Mouse (Mus musculus) intestine, postnatal 0 days (tissue): ENCODE measurements at regions not wholly inside any gene's neighbourhood (a gene's known extent, or its start where the extent isn't known, plus 50 kb on each side); places are given as distances from the start of the nearest gene placed in this dataset.

Experiments used
- ATAC-seq: fragments of 200-750 bp; cut with Nextera tagmentation; 2 replicates; pipeline ENCODE4 v1.8.0; 2017; ENCODE audit warnings: mild to moderate bottlenecking, moderate TSS enrichment, moderate library complexity
- H3K27ac ChIP-seq: fragments of 300-500 bp; sonication (generic); 2 replicates; pipeline ENCODE4 v1.5.1; 2014; ENCODE audit warnings: mild to moderate bottlenecking, low read depth, low read length, moderate library complexity
- H3K27me3 ChIP-seq: fragments of 300-500 bp; sonication (generic); replicated peaks from 2 replicates; pipeline ENCODE4 v1.6.1; 2014; ENCODE audit warnings: low read length, mixed read lengths; ENCODE audit not compliant: control insufficient read depth, insufficient read depth
- H3K36me3 ChIP-seq: fragments of 300-500 bp; sonication (generic); 2 replicates; pipeline ENCODE4 v1.6.1; 2014; ENCODE audit warnings: mild to moderate bottlenecking, moderate library complexity; ENCODE audit not compliant: control insufficient read depth, insufficient read depth
- H3K4me1 ChIP-seq: fragments of 300-500 bp; sonication (generic); replicated peaks from 2 replicates; pipeline ENCODE4 v1.6.1; 2014; ENCODE audit warnings: antibody characterized with exemption, low read length, mixed read lengths; ENCODE audit not compliant: control insufficient read depth, insufficient read depth
- H3K4me2 ChIP-seq: fragments of 300-500 bp; sonication (generic); replicated peaks from 2 replicates; pipeline ENCODE4 v1.6.1; 2014; ENCODE audit warnings: low read depth, mild to moderate bottlenecking, moderate library complexity
- H3K4me3 ChIP-seq: fragments of 300-500 bp; sonication (generic); 2 replicates; pipeline ENCODE4 v1.5.1; 2014; ENCODE audit warnings: low read depth, low read length
- H3K9ac ChIP-seq: fragments of 300-500 bp; sonication (generic); 2 replicates; pipeline ENCODE4 v1.6.1; 2014; ENCODE audit warnings: mild to moderate bottlenecking, low read depth, low read length
- H3K9me3 ChIP-seq: fragments of 300-500 bp; sonication (generic); 2 replicates; pipeline ENCODE4 v1.6.1; 2016; ENCODE audit warnings: mixed run types; ENCODE audit not compliant: control insufficient read depth
- CTCF ChIP-seq: sonication (generic); IDR thresholded peaks from 2 replicates; pipeline ENCODE4 v1.5.1; 2016; ENCODE audit warnings: low read depth, mild to moderate bottlenecking, control low read depth, antibody characterized with exemption, moderate library complexity
- WGBS: fragments of 180-500 bp; shearing (Covaris S2); extraction: QIAGEN DNeasy Blood & Tissue Kit; methylation state at CpG from one replicate; pipeline ENCODE4 v1.1.7; 2014; 5-methylcytosine and 5-hydroxymethylcytosine counted together

DNA sequence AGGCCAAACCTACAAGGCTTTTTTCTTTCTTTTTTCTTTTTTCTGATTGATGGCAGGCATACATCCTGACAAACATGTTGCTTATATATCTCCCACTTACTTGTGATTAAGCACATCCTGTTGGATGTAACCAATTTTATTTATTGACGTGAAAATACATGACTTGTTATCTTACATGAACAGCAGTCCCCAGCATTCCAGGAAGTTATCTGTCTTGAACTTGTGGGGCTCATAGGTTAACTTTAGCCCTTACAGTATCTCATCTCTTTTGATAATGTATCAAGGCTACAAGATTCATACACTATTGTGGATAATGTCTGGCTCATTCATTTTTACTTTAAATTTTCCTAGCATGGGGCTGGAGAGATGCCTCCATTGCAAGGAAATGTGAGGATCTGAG, 852.0 kb upstream of the Agtr1b start:
- WGBS = 42% methylated on average over 1 of the region's 1 CpGs
- Histone ChIP-seq H3K36me3 (no peaks in the 10 kb centered on the region), H3K27ac (no peak overlapping the region), H3K9me3 (no peaks in the 10 kb centered on the region), H3K9ac (no peak overlapping the region), H3K4me1 (no peaks in the 10 kb centered on the region), H3K4me2 (no peak overlapping the region), H3K4me3 (no peak overlapping the region), H3K27me3 (no peaks in the 10 kb centered on the region)
- ATAC-seq = no peak
- TF ChIP-seq CTCF = no peak

DNA sequence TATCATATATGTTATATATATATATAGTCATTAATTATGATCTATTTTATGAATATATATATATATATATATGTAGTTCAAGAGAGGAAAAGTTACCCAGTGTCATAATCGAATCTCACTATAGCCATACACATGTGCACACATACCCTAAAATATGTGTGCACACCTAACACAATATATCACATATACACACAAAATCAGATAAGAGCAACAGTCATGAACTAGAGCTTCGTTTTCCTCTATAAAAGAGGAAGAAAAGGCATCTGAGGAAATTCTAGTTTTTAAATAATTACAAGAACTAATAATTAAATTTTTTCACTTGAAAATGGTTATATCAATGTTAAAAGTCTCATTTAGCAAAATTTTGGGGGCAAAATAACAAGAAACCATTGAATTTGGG, 835.3 kb upstream of the Tbl1xr1 start:
- no peaks in the 10 kb centered on the region for H3K27me3 ChIP-seq
- no peaks in the 10 kb centered on the region for H3K36me3 ChIP-seq
- H3K27ac ChIP-seq = no peak overlapping the region
- H3K9me3 ChIP-seq = no peaks in the 10 kb centered on the region
- WGBS = 76% methylated on average over 2 of the region's 2 CpGs
- no peaks in the 10 kb centered on the region for H3K4me1 ChIP-seq
- H3K9ac ChIP-seq = no peak overlapping the region
- H3K4me3 ChIP-seq = no peak overlapping the region
- no peak for TF ChIP-seq CTCF
- ATAC-seq = no peak
- no peak overlapping the region for H3K4me2 ChIP-seq

DNA sequence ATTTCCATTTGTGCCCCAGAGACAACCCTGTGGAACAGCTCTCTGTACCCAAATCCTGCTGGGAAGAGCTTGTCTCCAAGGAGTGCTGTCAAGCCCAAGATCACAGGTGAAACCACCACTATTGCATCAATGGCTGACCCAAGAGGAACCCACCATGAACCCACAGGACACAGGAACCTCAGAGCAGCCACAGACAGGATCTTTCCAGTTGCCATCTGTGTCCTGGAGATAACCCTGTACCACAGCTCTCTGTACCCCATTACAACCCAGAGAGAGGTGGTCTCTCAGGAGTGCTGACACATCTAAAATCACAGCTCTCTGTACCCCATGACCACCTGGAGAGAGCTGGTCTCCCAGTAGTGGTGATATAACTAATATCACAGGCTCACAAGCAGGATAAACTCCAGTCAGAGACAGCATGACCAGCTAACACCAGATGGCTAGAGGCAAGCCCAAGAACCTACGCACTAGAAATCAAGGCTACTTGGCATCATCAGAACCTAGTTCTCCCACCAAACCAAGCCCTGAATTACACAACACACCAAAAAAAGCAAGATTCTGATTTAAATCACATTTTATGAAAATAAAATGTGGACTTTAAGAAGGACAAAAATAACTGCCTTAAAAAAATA, 820.2 kb upstream of the Tbl1xr1 start:
- Histone ChIP-seq H3K4me2 (no peak overlapping the region), H3K27me3 (no peaks in the 10 kb centered on the region), H3K36me3 (no peaks in the 10 kb centered on the region), H3K4me1 (no peaks in the 10 kb centered on the region), H3K27ac (no peak overlapping the region), H3K4me3 (no peak overlapping the region), H3K9ac (no peak overlapping the region), H3K9me3 (no peaks in the 10 kb centered on the region)
- TF ChIP-seq CTCF = no peak
- WGBS = 96% methylated on average over 1 of the region's 1 CpGs
- ATAC-seq = no peak

DNA sequence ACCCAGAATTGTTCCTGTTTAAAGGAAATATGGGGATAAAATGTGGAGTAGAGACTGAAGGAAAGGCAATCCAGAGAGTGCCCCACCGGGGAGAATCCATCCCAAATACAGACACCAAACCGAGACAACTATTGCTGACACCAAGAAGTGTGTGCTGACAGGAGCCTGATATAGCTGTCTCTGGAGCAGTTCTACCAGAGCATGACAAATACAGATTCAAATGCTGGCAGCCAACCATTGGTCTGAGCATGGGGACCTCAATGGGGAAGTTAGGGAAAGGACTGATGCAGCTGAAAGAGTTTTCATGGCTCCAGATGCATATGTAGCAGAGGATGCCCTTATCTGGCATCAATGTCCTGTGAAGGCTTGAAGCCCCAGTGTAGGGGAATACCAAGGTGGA, 813.1 kb upstream of the Tbl1xr1 start:
- Histone ChIP-seq H3K9ac (no peak overlapping the region), H3K36me3 (no peaks in the 10 kb centered on the region), H3K4me1 (no peaks in the 10 kb centered on the region), H3K4me2 (no peak overlapping the region), H3K27ac (no peak overlapping the region), H3K4me3 (no peak overlapping the region), H3K27me3 (no peaks in the 10 kb centered on the region), H3K9me3 (no peaks in the 10 kb centered on the region)
- TF ChIP-seq CTCF = no peak
- WGBS = 88% methylated on average over 2 of the region's 2 CpGs
- no peak for ATAC-seq

DNA sequence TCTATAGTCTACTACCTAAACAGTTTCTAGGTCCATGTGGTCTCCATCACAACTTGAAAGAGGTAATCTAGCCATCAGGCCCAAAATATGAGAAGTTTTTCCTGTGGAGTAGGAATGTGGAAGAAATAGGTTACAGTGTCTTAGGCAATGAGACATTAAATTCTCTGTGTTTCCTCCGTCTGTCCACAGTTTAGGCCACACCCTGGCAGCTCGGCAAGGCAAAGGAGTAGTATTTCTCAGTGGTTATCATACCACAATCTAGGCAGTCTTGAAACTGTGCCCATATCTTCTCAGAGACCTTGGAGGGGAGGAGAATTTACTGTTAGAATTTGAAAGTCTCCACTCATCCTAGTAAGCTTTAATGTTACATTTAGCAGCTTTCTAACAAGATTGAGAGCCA, 811.0 kb upstream of the Tbl1xr1 start:
- Histone ChIP-seq H3K36me3 (no peaks in the 10 kb centered on the region), H3K4me1 (no peaks in the 10 kb centered on the region), H3K9me3 (no peaks in the 10 kb centered on the region), H3K4me2 (no peak overlapping the region), H3K27me3 (no peaks in the 10 kb centered on the region), H3K4me3 (no peak overlapping the region), H3K9ac (no peak overlapping the region), H3K27ac (no peak overlapping the region)
- 53% methylated on average over 2 of the region's 2 CpGs for WGBS
- TF ChIP-seq CTCF = no peak
- no peak for ATAC-seq

DNA sequence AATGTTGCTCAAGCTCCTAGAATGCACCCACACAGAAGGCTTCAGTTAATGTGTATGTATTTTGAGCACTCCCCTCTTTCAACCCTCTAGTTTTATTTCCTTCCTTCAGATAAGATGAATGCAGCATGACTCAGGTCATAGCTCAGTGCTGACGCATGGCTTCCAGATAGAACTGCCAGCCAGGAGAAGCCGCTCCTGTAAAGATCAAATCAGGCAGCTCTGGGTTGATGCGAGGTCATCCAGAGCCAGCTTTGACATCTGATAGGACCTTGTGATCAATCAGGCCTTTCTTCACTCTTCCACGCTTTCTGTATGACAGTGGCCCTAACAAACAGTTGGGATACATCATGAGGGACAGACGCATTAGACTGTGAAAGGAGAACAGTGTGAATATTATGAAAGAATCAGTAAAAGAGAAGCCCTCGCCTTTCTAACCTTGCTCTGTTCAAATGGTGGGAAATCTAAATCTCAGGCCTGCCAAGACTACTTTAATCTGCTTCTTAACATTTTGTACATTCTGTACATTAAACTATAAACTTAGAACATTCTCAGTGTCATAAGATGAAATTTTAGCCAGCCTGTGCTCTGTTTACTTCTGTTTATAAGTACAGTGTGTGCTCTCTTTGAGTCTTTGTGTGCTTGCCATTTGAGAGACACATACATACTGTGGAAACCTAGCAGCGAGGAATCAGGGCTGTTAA, 807.9 kb upstream of the Tbl1xr1 start:
- 50% methylated on average over 7 of the region's 7 CpGs for WGBS
- no peaks in the 10 kb centered on the region for H3K27me3 ChIP-seq

More for the DNA sequence above, 807.9 kb upstream of the Tbl1xr1 start:
- Histone ChIP-seq H3K9me3 (no peaks in the 10 kb centered on the region), H3K4me1 (no peaks in the 10 kb centered on the region), H3K36me3 (no peaks in the 10 kb centered on the region), H3K27ac (no peak overlapping the region), H3K4me3 (no peak overlapping the region), H3K9ac (no peak overlapping the region), H3K4me2 (no peak overlapping the region)
- TF ChIP-seq CTCF = no peak
- ATAC-seq = peak; percentile 88
